Mouse (Mus musculus) kidney, adult 2 months (tissue): Measurements from ENCODE around the gene Mpeg1.

ENCODE experiments used
- CTCF ChIP-seq: fragments of 200-500 bp; conservative IDR thresholded peaks from 2 replicates; pipeline ENCODE4 v1.5.1; 2011; ENCODE audit warnings: low read depth, mild to moderate bottlenecking, control low read depth, low read length, moderate library complexity, mixed read lengths; ENCODE audit not compliant: insufficient read depth, insufficient read length
- POLR2A ChIP-seq: fragments of 200-500 bp; IDR thresholded peaks from one replicate; pipeline ENCODE4 v1.6.1; 2011; ENCODE audit warnings: low read depth, low read length, control low read depth

GRCm38 (mm10) chr19:12420555-12420954 lies 40.0 kb upstream of the Mpeg1 start:
- no peak for TF ChIP-seq CTCF
- no peak for TF ChIP-seq POLR2A
